Mouse (Mus musculus) cerebellum, postnatal 14 days (tissue): Measurements from ENCODE around the gene Grm1.
A peak's percentile ranks its signal among the peaks of the same experiment; 100 is the strongest.

Experiments used
- DNase-seq, 2 experiments: peaks; one replicate each; pipeline ENCODE4 v3.0.0; 2021; ENCODE audit warnings: mixed read lengths in 2 of 2

Gene Grm1

DNA sequence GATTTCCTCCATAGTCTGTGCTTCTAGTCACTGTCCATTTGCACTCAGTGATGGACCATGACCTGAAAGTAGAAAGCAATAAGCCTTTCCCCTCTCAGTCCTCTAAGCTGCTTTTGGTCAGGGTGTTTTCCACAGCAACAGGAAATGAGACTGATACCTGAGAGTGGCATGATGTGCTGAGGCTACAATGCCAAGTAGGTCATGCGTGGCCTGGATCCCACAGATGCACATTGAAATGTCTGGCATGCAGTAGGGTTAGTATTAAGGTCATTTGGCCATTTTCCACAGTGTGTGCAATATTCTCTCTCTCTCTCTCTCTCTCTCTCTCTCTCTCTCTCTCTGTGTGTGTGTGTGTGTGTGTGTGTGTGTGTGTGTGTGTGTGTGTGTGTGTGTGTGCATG is 254.8 kb downstream of the Grm1 start:
- peak; percentile 63 to 64 for DNase-seq

DNA sequence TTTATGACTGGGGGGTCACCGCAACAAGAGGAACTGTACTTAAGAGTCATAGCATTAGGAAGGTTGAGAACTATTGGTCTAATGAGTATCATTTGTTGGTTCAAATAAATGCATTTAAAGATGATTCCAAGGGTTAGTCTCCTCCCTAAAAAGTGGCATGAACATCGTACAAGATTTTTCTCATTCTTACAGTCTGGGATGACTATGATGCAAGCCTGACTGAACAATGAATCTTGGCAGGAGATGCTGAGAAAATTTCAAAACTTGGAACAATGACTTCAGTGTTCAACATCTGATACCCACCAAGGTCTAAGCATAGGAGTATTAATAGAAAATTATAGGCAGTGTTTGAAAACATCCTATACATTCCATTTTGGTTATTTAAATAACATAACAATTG is 264.1 kb downstream of the Grm1 start:
- DNase-seq: no peak

DNA sequence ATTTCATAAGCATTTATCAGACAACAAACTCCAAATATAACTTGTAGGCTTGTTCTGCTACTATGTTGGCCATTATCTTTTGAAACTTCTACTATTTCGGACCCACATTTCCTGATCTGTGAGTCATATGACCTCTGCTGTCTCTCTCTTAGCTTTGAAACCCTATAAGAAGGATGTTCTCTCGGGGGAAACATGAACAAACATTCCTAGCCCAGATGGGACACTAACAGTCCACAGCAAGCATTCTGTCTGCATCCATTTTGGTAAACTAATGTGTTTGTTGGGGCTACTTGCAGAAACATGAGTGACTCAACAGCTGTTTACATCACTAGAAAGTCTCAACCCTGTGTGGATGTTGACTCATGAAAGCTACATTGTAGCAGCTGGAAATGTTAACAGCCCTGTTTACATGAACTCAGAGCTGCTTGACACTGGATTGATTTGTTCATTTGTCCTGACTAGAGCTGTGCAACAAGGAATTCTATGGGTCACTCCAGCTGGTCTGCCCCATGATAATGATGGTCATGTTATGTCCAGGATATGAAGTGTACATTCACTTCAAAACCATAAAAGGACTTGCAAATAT is 267.4 kb downstream of the Grm1 start:
- no peak for DNase-seq

DNA sequence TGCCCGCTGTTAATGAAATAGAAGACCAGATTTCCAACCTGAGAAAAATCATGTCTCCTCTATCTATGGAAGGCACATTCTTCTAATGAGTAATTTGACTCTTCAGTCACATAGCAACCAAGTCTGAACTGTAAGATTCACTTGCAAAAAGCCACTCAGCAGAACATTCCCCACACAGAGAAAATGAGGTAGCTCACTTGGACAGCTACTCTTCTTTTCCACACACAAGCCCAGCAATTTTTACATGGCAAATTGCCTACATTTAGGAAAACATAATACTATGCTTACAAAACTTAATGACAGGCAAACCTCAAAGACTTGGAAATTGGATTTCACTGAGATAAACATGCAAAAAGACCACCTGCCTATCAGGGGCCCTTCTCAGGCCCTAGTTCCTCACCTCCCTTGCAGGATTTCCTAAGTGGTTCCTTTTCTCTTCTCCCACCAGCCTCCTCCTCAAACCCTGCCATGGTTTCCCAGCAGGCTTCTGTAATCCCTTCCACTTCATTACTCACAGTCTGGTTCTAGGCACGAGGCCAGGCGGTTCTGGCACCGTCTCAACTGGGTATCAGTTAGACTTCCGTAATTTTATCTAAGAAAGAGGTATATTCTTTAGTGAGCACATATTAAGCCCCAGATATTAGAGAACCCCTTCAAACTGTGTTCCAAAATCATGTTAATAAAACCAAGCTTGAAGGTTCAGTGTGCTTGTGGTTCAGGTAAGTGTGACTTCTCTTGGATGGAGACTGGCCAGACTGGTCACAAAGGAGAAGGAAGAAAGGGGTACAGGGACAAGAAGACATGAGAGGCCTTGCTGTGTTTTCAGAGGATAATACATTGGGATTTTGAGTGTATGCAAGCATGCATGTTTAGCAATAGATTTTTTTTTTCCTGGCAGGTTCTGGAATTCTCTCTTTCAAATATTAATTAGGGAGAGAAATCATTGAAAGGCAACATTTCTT is 269.1 kb downstream of the Grm1 start:
- peak; percentile 96 to 98 for DNase-seq

DNA sequence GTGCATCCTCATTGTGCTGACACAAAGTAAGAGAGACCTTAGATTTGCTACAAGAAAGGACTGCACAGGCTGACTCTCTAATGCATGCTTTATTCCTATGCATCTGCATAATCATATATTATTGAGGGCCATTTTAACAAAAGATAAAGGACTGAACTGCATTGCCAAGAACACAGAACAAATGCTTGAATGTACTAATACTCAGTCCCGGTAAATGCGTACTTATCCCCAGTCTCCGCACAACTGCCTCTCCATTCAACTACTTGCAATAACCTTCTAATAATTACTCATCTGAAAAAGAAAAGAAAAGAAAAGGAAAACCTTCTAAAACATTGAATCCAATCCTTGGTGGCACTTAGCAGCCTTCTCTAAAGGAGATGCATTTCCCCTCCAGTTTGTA is 272.4 kb downstream of the Grm1 start:
- DNase-seq: no peak

DNA sequence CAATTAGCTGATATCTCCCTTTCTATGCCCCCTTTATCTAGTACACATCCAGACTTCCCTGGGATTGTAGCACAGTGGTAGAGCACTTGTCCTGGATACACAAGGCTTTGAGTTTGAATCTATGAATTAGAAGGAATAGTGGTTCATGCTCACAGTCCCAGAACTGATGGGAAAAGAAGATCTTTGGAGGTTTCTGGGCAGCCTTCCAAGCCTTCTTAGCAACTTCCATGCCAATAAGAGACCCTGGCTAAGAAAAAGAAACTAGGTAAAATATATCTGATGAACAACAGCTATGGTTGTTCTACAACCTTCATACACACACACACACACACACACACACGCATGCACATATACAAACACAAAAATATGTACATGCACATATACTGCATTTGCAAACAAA is 286.8 kb downstream of the Grm1 start:
- DNase-seq: peak in 1 of 2 experiments; percentile 27

DNA sequence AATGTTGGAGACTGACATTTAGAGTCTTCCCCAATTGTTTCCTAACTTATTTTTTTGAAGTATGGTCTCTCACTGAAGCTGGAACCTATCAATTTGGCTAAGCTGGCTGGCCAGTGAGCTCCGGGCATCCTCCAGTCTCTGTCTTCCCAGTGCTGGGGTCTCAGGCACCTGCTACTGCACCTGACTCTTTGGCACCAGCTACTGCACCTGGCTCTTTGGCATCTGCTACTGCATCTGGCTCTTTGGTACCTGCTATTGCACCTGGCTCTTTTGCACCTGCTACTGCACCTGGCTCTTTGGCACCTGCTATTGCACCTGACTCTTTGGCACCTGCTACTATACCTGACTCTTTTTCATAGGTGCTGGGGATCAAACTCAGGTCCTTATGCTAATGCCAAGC is 291.7 kb downstream of the Grm1 start:
- peak; percentile 49 to 76 for DNase-seq

DNA sequence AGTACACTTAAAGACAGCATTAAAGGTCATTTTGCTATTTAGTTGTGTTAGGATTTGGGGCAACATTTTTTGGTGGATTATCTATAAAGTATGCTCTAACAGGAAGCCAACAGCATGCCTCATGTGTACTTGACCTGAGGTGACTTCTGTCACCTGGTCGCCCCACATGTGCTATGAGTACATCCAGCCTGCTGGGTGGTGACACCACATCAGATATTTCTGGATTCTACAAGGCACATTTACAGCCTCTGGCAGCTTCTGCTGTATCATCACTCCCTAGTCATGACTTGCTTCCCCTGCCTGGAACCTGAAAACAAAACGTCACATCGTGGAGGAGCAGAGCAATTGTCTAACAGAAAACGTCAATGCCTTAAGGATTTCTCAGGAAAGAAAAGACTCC is 292.2 kb downstream of the Grm1 start:
- peak in 1 of 2 experiments; percentile 26 for DNase-seq

DNA sequence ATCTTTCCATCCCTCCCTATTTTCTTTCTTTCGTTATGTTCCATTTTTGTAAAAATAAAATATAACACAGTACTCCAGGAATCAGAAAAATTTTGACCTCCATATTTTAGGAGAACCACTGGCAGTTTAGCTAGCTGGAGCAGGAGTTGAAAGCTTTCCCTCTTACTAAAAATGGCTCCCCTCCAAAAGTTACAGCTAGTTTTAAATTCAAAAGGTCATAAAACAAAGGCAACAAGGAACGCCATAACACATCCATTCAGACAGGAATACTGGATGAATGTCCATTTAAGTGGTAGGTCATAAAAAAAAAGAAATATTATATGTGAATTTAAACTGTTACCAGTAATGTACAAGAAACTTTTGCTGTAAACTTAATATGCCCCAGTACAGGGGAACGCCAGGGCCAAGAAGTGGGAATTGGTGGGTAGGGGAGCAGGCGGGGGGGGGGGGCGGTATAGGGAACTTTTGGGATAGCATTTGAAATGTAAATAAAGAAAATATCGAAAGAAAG is 294.2 kb downstream of the Grm1 start:
- DNase-seq: no peak

DNA sequence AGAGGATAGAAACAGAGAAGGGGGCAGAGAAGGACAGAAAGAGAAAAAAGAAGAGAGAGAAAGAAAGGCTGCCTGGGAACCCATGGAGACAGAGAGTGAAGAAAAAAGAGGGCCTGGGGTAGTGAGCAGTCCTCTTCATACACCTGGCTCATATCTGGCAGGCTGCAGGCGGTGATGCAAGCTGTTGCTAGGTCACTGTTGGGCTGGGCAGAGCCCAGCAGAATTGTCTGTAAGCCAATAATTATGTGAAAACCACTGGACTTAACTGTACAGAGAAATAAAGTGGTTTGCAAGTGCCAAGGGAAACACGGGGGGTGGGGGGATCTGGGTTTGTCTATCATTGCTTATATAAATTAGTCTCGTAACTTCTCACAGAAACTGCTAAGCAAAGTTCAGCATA is 297.0 kb downstream of the Grm1 start:
- DNase-seq: peak in 1 of 2 experiments; percentile 24

DNA sequence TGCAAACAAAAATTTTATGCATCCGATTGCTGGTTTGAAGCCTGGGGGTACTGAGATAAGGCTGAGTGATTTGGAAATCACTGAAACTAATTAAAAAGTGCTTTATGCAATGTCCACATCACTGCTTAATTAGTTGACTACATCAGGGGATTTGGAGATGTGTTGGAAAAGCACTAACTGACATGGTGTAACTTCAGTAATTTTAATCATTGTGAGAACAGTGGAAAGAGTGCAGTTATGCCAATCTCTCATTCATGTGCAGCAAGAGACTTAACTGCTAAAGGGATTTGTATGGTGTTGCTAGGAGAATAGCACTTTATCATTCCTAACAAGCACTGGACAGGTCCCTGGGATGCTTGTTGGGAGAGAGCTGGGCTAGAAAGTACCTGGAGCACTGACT is 307.3 kb downstream of the Grm1 start:
- DNase-seq: no peak

DNA sequence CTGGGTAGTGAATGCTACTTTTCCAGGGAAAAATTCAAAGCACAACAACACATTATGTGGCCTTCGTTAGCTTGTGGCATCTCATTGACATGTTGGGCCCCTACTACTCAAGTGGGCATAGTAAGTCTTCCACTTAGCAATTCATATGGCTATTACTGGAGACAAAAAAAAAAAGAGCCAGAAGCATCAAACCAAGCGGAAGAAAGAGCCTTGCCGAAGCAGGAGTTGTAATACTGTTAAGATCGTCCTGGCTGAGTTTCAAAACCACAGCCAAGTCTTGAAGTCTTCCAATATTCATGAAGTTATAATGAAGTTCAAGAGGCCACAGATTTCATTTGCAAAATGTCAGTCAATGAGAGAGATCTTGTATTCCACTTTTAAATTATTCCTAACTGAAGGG is 319.1 kb downstream of the Grm1 start:
- no peak for DNase-seq

DNA sequence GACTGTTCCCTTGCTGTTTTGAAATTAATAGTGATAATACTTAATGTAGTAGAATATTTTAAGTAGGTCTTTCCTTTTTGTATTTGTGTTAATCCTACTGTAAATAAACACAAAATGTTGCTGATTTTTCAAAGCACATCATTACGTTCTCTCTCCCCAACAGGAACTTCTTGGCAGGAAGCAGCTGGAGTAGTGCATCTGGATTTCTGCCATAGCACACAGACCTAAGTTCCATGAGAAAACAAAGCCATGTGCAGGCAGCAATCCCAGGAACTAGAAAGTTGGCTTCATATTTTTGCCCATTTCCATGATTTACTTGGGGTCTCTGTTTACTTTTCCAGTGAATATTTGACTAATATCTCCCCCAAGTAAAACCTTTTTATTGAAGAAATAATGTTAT is 320.9 kb downstream of the Grm1 start:
- no peak for DNase-seq

DNA sequence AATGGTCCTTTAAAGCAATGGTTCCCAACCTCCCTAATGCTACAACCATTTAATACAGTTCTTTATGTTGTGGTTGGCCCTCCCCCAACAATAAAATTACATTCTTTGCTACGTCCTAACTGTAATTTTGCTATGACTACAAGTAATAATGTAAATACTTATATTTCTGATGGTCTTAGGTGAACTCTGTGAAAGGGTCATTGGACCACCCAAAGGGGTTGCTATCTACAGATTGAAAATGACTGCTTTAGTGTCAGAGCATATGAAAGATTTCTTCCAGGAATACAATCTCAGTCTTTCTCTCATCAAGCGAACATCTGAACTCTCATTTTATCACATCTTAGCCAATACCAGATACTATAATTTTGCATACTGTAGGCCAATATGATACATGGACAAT is 321.4 kb downstream of the Grm1 start:
- no peak for DNase-seq

DNA sequence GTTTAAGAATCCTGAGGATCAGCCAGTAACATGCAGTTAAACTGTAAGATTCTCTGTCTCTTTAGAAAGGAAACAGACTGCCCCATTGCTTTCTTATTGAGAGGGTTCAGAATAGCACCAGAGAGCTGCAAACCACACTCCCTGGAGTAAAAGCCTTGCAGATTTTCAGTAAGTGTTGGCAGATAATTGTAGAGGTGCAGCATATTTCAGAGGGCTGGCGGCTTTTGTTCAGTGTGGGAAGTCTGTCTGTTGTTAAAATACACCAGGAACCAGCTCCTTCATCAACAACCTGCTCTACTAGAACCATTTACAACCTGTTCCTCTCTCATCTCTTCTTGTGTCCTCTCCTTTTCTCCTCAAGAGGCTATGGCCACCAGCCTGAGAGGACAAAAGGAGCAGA is 331.1 kb downstream of the Grm1 start:
- no peak for DNase-seq

DNA sequence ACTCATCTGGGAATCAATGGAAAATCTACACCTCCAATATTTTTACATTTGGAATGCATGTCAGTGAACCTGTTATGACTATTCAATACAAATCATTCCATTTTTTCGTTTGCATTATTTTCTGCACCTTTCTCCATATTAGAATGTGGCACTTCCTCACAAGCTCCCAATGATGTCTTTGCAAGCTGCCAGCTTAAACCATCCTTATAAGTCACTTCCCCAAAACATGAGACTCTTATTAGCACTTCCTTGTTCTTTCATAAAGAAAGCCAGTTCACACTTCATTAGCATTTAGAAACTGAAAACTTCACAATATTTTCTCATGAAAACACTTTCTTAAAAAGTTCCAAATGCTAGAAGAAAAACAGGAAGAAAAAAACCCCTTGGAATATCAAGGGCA is 338.1 kb downstream of the Grm1 start:
- no peak for DNase-seq

DNA sequence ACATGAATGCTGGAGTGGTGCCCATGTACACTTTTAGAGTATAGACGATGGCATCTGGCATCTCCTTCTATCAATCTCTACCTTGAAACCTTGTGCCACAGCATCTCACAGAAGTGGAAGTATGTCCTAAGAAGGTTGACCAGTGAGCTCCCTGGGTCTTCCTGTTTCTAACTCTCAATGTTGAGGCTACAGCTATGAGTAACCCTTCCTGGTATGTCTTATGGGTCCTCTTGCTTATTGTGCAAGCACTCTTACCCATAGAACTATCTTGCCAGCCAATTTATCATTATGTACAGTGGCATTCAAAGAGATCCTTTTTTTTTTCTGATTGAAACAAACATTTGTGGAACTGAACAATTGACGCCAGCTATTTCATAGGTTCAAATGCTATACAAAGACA is 340.0 kb downstream of the Grm1 start:
- DNase-seq: no peak

DNA sequence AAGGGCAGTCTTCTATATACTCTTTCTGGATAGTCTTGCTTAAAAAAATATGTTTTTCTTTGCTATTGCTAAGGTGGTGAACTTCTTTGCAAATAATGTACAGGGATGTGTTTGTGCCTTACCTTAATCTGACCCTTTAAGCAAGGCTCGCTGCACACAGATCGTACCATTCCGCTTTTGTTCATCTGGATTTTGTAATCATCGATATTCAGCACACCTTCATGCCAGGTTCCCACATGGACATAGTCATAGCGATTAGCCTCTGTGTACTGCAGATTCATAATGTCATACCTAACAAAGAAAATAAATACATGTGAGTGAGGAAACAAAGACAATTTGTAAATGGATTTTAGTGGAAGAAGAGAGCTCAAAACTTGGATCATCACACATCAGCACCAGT is 340.8 kb downstream of the Grm1 start:
- DNase-seq: no peak

DNA sequence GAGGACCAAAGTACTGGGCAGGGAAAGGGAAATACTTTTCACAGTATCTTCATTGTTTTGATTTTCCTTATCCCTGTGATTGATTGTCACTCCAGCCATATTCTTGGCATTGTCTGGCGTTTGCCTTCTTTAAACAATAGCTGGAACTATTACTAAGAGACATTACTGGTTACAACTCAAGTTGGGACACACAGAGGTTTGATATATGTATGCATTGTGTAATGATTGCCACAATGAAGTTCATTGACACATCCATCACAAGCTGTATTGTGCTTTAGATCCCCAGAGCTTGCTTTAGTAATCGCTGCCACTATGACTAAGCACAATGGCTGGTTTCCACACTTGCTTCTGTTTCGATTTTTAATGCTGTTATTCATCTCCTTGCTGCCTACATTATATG is 341.4 kb downstream of the Grm1 start:
- DNase-seq: no peak

DNA sequence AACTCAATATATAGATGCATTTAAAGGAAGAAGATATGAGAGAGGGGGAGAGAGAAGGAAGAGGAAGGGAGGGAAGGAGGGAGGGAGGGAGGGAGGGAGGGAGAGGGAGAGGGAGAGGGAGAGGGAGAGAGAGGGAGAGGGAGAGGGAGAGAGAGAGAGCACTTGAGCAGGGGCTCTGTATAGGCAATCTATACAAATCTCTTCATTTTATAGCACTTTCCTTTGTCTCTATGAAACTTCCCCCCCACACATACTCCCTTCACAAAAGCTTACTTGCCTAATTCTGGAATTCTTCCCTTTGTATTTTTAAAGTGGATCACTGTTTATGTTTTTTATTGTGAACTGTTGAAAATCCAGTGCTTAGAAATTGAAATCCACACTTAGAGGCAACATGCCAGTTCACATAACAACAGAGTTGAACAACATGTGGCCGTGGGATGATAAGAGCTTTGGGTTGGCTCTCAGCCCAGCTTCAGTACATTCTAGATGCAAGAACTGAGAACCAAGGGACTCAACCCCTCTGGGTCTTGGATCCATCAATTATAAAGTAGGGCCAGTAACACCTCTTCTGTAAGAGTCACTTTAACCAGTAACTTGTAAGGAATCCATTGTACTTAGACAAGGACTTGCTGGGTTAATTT is 345.0 kb downstream of the Grm1 start:
- peak in 1 of 2 experiments; percentile 20 for DNase-seq

DNA sequence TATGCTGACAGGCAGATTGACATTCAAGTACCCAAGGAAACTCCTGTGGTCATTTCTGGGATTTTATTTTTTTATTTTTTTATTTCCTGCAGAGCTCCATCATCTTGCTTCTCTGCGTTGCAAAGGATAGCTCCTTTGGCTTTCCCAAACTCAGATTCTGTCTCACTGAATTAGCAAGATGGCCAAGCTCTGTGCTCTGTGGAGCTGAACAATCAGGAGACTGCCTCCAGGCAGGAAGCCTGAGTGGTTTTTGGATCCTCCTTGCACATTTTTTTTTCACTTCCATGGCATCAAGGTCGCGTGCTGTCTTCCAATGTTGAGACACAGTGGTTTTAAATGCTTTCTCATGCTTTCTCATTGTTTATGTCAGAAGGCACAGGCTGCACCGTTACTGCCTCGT is 347.6 kb downstream of the Grm1 start:
- peak; percentile 51 to 69 for DNase-seq

DNA sequence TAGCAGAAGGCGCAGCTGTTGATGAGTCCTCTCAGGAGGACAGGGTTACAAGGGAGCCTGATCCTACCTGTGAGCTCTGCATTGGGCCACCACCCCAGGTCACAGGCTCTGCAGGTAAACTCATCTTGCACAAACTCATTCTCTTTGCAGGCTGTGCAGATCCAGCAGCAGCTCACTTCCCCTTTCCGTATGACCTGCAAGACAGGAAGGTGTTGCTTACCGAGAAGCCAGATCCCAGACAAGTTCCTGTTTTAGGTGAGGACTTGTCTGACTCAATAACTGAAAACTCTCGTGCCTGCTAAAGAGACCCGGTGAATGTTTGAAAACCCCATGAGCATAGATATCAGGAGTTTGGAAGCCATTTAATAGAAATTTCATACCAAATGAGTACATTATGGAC is 349.1 kb downstream of the Grm1 start:
- no peak for DNase-seq

DNA sequence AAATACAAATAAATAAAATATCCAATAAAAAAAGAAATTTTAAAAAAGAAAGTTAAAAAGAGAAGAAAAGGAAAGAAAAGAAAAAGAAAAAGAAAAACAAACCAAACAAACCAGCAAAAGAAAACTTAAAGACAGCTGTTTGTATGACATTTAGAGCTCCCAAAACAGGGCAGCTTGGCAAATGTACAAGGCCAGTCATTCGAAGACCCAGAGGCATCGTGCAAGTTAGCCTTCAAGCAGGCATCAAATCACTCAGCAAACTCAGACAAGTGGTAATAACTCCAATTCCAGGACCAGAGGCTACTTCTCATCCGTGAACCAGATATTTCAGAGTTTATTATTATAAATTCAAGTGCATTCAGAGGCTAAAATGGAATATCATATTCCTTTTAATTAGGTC is 355.7 kb downstream of the Grm1 start:
- peak in 1 of 2 experiments; percentile 6 for DNase-seq

DNA sequence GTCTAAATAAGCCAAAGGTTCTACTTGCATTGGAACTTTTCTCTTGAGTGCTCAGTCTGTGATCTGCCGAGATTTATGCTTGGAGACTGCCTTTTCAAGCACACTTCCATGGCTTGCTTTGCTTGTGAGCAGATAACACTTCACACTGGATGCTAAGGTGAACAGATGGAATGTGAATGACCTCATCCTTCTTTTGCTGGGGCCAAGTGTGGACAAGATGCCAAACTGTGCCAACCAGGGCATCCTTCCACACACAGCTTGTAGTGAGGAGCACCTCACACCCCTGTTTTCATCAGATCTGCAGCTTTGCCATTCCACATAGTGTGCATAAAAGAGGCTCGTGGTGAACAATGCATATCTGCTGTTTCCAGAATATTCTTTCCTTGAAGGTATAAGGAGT is 371.3 kb downstream of the Grm1 start:
- DNase-seq: peak; percentile 87 to 93
